In the genomic region with DNA sequence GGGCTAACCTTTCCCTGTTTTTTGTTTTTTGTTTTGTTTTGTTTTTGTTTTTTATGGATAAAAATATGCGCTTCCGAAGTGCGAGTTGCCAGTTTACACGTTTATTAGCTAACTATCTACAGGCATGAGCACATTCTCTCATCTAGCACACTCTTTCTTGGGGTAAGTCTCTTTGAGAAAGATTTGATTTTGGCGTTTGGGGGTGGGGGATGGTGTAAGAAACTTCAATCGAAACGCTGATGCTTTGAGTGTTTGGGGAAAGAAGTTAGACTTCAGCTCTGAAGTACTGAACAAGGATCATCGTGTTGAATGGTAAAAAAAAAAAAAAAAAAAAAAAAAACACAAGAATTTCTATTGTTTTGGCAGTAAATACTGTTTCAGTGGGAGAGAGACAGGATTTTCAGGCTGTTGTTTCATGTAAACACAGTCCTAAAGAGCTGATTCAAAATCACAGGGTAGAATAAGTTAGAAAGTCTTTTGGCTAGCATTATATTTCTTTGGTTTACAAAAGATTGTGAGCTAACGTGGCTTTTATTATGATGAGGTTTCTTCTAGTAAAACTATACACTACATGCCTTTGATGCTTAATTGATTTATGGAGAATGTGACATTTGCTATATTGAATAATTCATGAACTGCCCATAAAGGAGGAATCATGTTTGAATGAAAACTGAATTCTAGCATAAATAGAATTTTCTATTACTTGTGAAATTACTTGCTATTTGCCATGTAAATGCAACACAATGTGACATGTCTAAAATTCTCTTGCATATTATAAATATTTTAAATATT, we compare ENCODE assay signal across 8 mouse cellular contexts. TPM values are rescaled to one million over a fixed set of nuclear protein-coding genes. Genes with fewer than 3 reads are reported as not detected.
DNase-seq lines count a peak whose midpoint lies in the region; ATAC-seq lines count a peak whose summit lies in the region.

No protein-coding gene starts in this region.

- peak overlapping the region; percentile 50 for H3K4me2 ChIP-seq in kidney, embryonic 15.5 days
- peak overlapping the region; percentile 49 for H3K4me2 ChIP-seq in hindbrain, embryonic 14.5 days (replicated peaks)
- peak overlapping the region; percentile 51 for H3K4me2 ChIP-seq in midbrain, embryonic 15.5 days

- no peak for DNase-seq in kidney, adult 8-10 months
- no peak for DNase-seq in hindbrain, embryonic 14.5 days (ENCODE audit: low spot score)
- DNase-seq in urinary bladder, postnatal 14 days (ENCODE audit: low spot score), result no peak
- DNase-seq in layer of hippocampus, postnatal 36 days, result no peak
- no peak for DNase-seq in spleen, adult 12 weeks (ENCODE audit: low spot score)

- H3K9me3 ChIP-seq in kidney, embryonic 15.5 days (replicated peaks), result no peaks in the 10 kb centered on the region
- no peaks in the 10 kb centered on the region for H3K9me3 ChIP-seq in hindbrain, embryonic 14.5 days (ENCODE audit: control insufficient read depth, low read length)
- no peaks in the 10 kb centered on the region for H3K9me3 ChIP-seq in midbrain, embryonic 15.5 days

- no peaks in the 10 kb centered on the region for H3K36me3 ChIP-seq in kidney, embryonic 15.5 days
- no peaks in the 10 kb centered on the region for H3K36me3 ChIP-seq in hindbrain, embryonic 14.5 days (replicated peaks; ENCODE audit: control insufficient read depth, insufficient read depth)
- no peaks in the 10 kb centered on the region for H3K36me3 ChIP-seq in midbrain, embryonic 15.5 days (replicated peaks)

- ATAC-seq in kidney, embryonic 15.5 days (replicated peaks; ENCODE audit: low FRiP score), result peak; percentile 29; the same call in 1 of the 2 replicates
- no peak for ATAC-seq in hindbrain, embryonic 14.5 days (ENCODE audit: low FRiP score)
- ATAC-seq in midbrain, embryonic 15.5 days (replicated peaks), result peak; percentile 48

- H3K9ac ChIP-seq in kidney, embryonic 15.5 days, result 0 out of 2 replicates have a peak overlapping the region, but pooled peaks have one; percentile 29
- H3K9ac ChIP-seq in hindbrain, embryonic 14.5 days, result peak overlapping the region; percentile 53
- no peak overlapping the region; the same call in 1 of the 2 replicates for H3K9ac ChIP-seq in midbrain, embryonic 15.5 days

- H3K4me1 ChIP-seq in kidney, embryonic 15.5 days, result no peaks in the 10 kb centered on the region
- H3K4me1 ChIP-seq in brown adipose tissue, adult 24 weeks (ENCODE audit: control insufficient read depth, insufficient read depth, insufficient read length, low read length), result no peaks in the 10 kb centered on the region
- no peaks in the 10 kb centered on the region for H3K4me1 ChIP-seq in hindbrain, embryonic 14.5 days (replicated peaks; ENCODE audit: control insufficient read depth, insufficient read depth, low read length)
- no peaks in the 10 kb centered on the region for H3K4me1 ChIP-seq in midbrain, embryonic 15.5 days

- peak overlapping the region; percentile 75 for H3K27ac ChIP-seq in kidney, embryonic 15.5 days
- H3K27ac ChIP-seq in brown adipose tissue, adult 24 weeks (replicated peaks; ENCODE audit: low read depth, low read length), result peak overlapping the region; percentile 22
- 0 out of 2 replicates have a peak overlapping the region, but pooled peaks have one; percentile 7 for H3K27ac ChIP-seq in hindbrain, embryonic 14.5 days
- 0 out of 2 replicates have a peak overlapping the region, but pooled peaks have one; percentile 11 for H3K27ac ChIP-seq in midbrain, embryonic 15.5 days

- 17% methylated on average over 9 of the region's 9 CpGs for WGBS in kidney, embryonic 15.5 days
- WGBS in hindbrain, embryonic 14.5 days, result 18% methylated on average over 9 of the region's 9 CpGs
- whole genome bisulfite sequencing in midbrain, embryonic 15.5 days, result 20% methylated on average over 9 of the region's 9 CpGs

- H3K4me3 ChIP-seq in kidney, embryonic 15.5 days (replicated peaks), result peak overlapping the region; percentile 50
- H3K4me3 ChIP-seq in brown adipose tissue, adult 24 weeks (ENCODE audit: insufficient read depth, low read depth, low read length), result peak overlapping the region; percentile 54
- peak overlapping the region; percentile 39 for H3K4me3 ChIP-seq in hindbrain, embryonic 14.5 days (replicated peaks; ENCODE audit: low read length)
- peak overlapping the region; percentile 41 for H3K4me3 ChIP-seq in midbrain, embryonic 15.5 days

- peaks cover 19% of the 10 kb centered on the region; the same call in 1 of the 2 replicates for H3K27me3 ChIP-seq in kidney, embryonic 15.5 days
- H3K27me3 ChIP-seq in hindbrain, embryonic 14.5 days (ENCODE audit: control insufficient read depth, insufficient read depth, low read length), result no peaks in the 10 kb centered on the region
- H3K27me3 ChIP-seq in midbrain, embryonic 15.5 days (replicated peaks), result no peaks in the 10 kb centered on the region

RNA-seq across cellular contexts. Expression of a gene that starts 0.6 kb away (rescaled TPM):
- 15.3 and 16.6 TPM in 2 replicates for polyA plus RNA-seq in kidney, embryonic 15.5 days (2015; fragmentation: Nextera tagmentation; extraction: Ambion mirVana)
- 1.4 and 2.3 TPM in 2 replicates for polyA plus RNA-seq in brown adipose tissue, adult 24 weeks (2012; ENCODE audit: insufficient read depth, insufficient read length, missing spikeins)
- 7.1 and 7.6 TPM in 2 replicates for polyA plus RNA-seq in hindbrain, embryonic 14.5 days (2014; fragmentation: Nextera tagmentation; extraction: Ambion mirVana)
- 4.8 and 5.1 TPM in 2 replicates for polyA plus RNA-seq in midbrain, embryonic 15.5 days (2015; fragmentation: Nextera tagmentation; extraction: Ambion mirVana)
- total RNA-seq in layer of hippocampus, postnatal 36 days (2021), result 1 to 10 TPM; 1.9 to 2.6 TPM

Comparison
In these comparisons a context has a peak if more than half of its experiments do, and no peak if none do; other contexts are left out.
1. H3K27ac ChIP-seq: peak in every context shown above with its lines; median percentile 75 in kidney, embryonic 15.5 days; 22 in brown adipose tissue, adult 24 weeks; 11 in midbrain, embryonic 15.5 days; 7 in hindbrain, embryonic 14.5 days.